Mouse (Mus musculus) C2C12 (cell line): ENCODE data around the gene G6pc3.

ENCODE experiments used
- CTCF ChIP-seq: IDR thresholded peaks from one replicate; pipeline ENCODE4 v1.5.1; 2011; ENCODE audit not compliant: control insufficient read depth, insufficient read depth, insufficient read length
- MYOD1 ChIP-seq: IDR thresholded peaks from one replicate; pipeline ENCODE4 v1.6.1; 2011; ENCODE audit warnings: low read depth; ENCODE audit not compliant: control insufficient read depth, insufficient read length

GRCm38 (mm10) chr11:102223166-102223565 is 33.7 kb downstream of the G6pc3 start:
- no peak for TF ChIP-seq MYOD1
- TF ChIP-seq CTCF, result peak; percentile 44
